Mouse (Mus musculus) bone marrow macrophage, adult 2 months (primary cell): ENCODE data around the gene Gtdc1.

ENCODE experiments used
- CTCF ChIP-seq: IDR thresholded peaks from 2 replicates; pipeline ENCODE4 v1.5.1; 2012; ENCODE audit warnings: low read depth, mild to moderate bottlenecking, low read length, moderate library complexity
- POLR2A ChIP-seq: IDR thresholded peaks from 2 replicates; pipeline ENCODE4 v1.6.1; 2012; ENCODE audit warnings: mild to moderate bottlenecking, low read depth, low read length, borderline replicate concordance

GRCm38 (mm10) chr2:44625154-44625553 is 302.3 kb downstream of the Gtdc1 start:
- TF ChIP-seq CTCF: no peak
- TF ChIP-seq POLR2A: no peak
